Mouse (Mus musculus) embryonic facial prominence, embryonic 11.5 days (tissue): Measurements from ENCODE around the gene Plekhm1. TPM values are rescaled to one million over a fixed set of nuclear protein-coding genes. Genes with fewer than 3 reads are reported as not detected.
"Not testable (repeated sequence)": the region's sequence is repeated elsewhere in the genome, so short reads cannot be mapped to it uniquely, and the experiment has no call there.

Experiments used
- ATAC-seq: fragments of 200-750 bp; cut with Nextera tagmentation; replicated peaks from 2 replicates; pipeline ENCODE4 v1.8.0; 2017; ENCODE audit warnings: low read depth; ENCODE audit not compliant: insufficient number of reproducible peaks, low FRiP score, low TSS enrichment
- DNase-seq: peaks from one replicate; pipeline ENCODE4 v3.0.0-alpha.2; 2015; ENCODE audit warnings: low spot score
- H3K27ac ChIP-seq: fragments of 300-500 bp; sonication (generic); replicated peaks from 2 replicates; pipeline ENCODE4 v1.5.1; 2014; ENCODE audit warnings: mild to moderate bottlenecking, low read depth, low read length, control low read depth
- H3K27me3 ChIP-seq: fragments of 300-500 bp; sonication (generic); 2 replicates; pipeline ENCODE4 v1.6.1; 2014; ENCODE audit warnings: mild to moderate bottlenecking, low read length, moderate library complexity, mixed read lengths; ENCODE audit not compliant: control insufficient read depth, insufficient read depth
- H3K36me3 ChIP-seq: fragments of 300-500 bp; sonication (generic); replicated peaks from 2 replicates; pipeline ENCODE4 v1.6.1; 2014; ENCODE audit warnings: low read depth, mild to moderate bottlenecking, low read length, moderate library complexity, mixed read lengths; ENCODE audit not compliant: control insufficient read depth, insufficient read depth
- H3K4me1 ChIP-seq: fragments of 300-500 bp; sonication (generic); 2 replicates; pipeline ENCODE4 v1.6.1; 2014; ENCODE audit warnings: low read length, mixed read lengths; ENCODE audit not compliant: control insufficient read depth, insufficient read depth
- H3K4me2 ChIP-seq: fragments of 300-500 bp; sonication (generic); 2 replicates; pipeline ENCODE4 v1.6.1; 2014; ENCODE audit warnings: low read depth, mild to moderate bottlenecking, control low read depth, low read length, moderate library complexity
- H3K4me3 ChIP-seq: fragments of 300-500 bp; sonication (generic); 2 replicates; pipeline ENCODE4 v1.5.1; 2014; ENCODE audit warnings: low read depth, low read length, control low read depth
- H3K9ac ChIP-seq: fragments of 300-500 bp; sonication (generic); replicated peaks from 2 replicates; pipeline ENCODE4 v1.6.1; 2014; ENCODE audit warnings: mild to moderate bottlenecking, control low read depth, low read length
- H3K9me3 ChIP-seq: fragments of 300-500 bp; sonication (generic); replicated peaks from 2 replicates; pipeline ENCODE4 v1.6.1; 2016; ENCODE audit warnings: mild to moderate bottlenecking, low read length, inconsistent platforms, mixed read lengths; ENCODE audit not compliant: control insufficient read depth
- WGBS: fragments of 180-500 bp; shearing (Covaris S2); extraction: QIAGEN DNeasy Blood & Tissue Kit; methylation state at CpG from one replicate; pipeline ENCODE4 v1.1.7; 2014; 5-methylcytosine and 5-hydroxymethylcytosine counted together
- polyA plus RNA-seq: library from polyadenylated mRNA; unstranded; fragments of >200 nt; fragmentation: Nextera tagmentation; extraction: Ambion mirVana; gene quantifications from 2 replicates; pipeline ENCODE4 v1.2.1, GENCODE M21; 2014

Gene Plekhm1
- polyA plus RNA-seq, 1 experiment from 2014 or later: 5.2 TPM

GRCm38 (mm10) chr11:103413516-103413915 lies 1.0 kb upstream of the Plekhm1 start:
- ATAC-seq: no peak
- H3K4me2 ChIP-seq: no peak overlapping the region
- no peaks in the 10 kb centered on the region for H3K9me3 ChIP-seq
- no peak overlapping the region for H3K9ac ChIP-seq
- DNase-seq: no peak
- WGBS: 86% methylated on average over 1 of the region's 1 CpGs
- H3K4me3 ChIP-seq: no peak overlapping the region
- no peaks in the 10 kb centered on the region for H3K27me3 ChIP-seq
- H3K27ac ChIP-seq: no peak overlapping the region
- H3K4me1 ChIP-seq: no peaks in the 10 kb centered on the region
- no peaks in the 10 kb centered on the region for H3K36me3 ChIP-seq

- H3K27ac ChIP-seq: no peak overlapping the region
- no peaks in the 10 kb centered on the region for H3K9me3 ChIP-seq
- no peaks in the 10 kb centered on the region for H3K27me3 ChIP-seq
- H3K4me1 ChIP-seq: no peaks in the 10 kb centered on the region
- peak overlapping the region; percentile 81 for H3K4me3 ChIP-seq
- H3K4me2 ChIP-seq: peak overlapping the region; percentile 87
- DNase-seq (no peak), ATAC-seq (no peak; the same call in 1 of the 2 replicates)
- H3K36me3 ChIP-seq: no peaks in the 10 kb centered on the region
- peak overlapping the region; percentile 77 for H3K9ac ChIP-seq
- 2% methylated on average over 14 of the region's 14 CpGs for WGBS
These were observed 500 bp upstream of the Plekhm1 start for GRCm38 (mm10) chr11:103412950-103413423.

GRCm38 (mm10) chr11:103411301-103411700 lies 1.2 kb downstream of the Plekhm1 start:
- no peak for DNase-seq
- Histone ChIP-seq H3K36me3 (no peaks in the 10 kb centered on the region), H3K4me2 (no peak overlapping the region), H3K9me3 (no peaks in the 10 kb centered on the region), H3K27ac (no peak overlapping the region), H3K4me1 (no peaks in the 10 kb centered on the region), H3K9ac (no peak overlapping the region; the same call in 1 of the 2 replicates), H3K4me3 (no peak overlapping the region), H3K27me3 (no peaks in the 10 kb centered on the region)
- 68% methylated on average over 1 of the region's 1 CpGs for WGBS
- no peak for ATAC-seq

- WGBS: 89% methylated on average over 13 of the region's 13 CpGs
- Histone ChIP-seq H3K27ac (no peak overlapping the region), H3K4me2 (no peak overlapping the region), H3K4me3 (no peak overlapping the region), H3K9me3 (no peaks in the 10 kb centered on the region), H3K9ac (no peak overlapping the region), H3K4me1 (no peaks in the 10 kb centered on the region), H3K36me3 (no peaks in the 10 kb centered on the region), H3K27me3 (no peaks in the 10 kb centered on the region)
- DNase-seq (no peak), ATAC-seq (no peak)
These were observed 3.6 kb downstream of the Plekhm1 start for GRCm38 (mm10) chr11:103408880-103409279.

- H3K36me3 ChIP-seq, H3K27ac ChIP-seq, H3K4me1 ChIP-seq, H3K9me3 ChIP-seq, H3K4me2 ChIP-seq, H3K9ac ChIP-seq, H3K27me3 ChIP-seq, ATAC-seq, H3K4me3 ChIP-seq, DNase-seq: not testable (repeated sequence)
- WGBS: 68% methylated on average over 5 of the region's 5 CpGs
These were observed 5.4 kb downstream of the Plekhm1 start for GRCm38 (mm10) chr11:103407136-103407535.

GRCm38 (mm10) chr11:103406551-103406950 lies 5.9 kb downstream of the Plekhm1 start:
- Histone ChIP-seq H3K9ac (no peak overlapping the region), H3K9me3 (no peaks in the 10 kb centered on the region), H3K36me3 (no peaks in the 10 kb centered on the region), H3K4me1 (no peaks in the 10 kb centered on the region), H3K27ac (no peak overlapping the region), H3K4me3 (no peak overlapping the region), H3K27me3 (no peaks in the 10 kb centered on the region), H3K4me2 (no peak overlapping the region)
- DNase-seq (no peak), ATAC-seq (no peak)
- WGBS: 72% methylated on average over 7 of the region's 7 CpGs

- 87% methylated on average over 1 of the region's 1 CpGs for WGBS
- Histone ChIP-seq H3K36me3 (no peaks in the 10 kb centered on the region), H3K4me3 (no peak overlapping the region), H3K27ac (no peak overlapping the region), H3K27me3 (no peaks in the 10 kb centered on the region), H3K9me3 (no peaks in the 10 kb centered on the region), H3K4me1 (no peaks in the 10 kb centered on the region), H3K9ac (no peak overlapping the region), H3K4me2 (no peak overlapping the region)
- ATAC-seq (no peak), DNase-seq (no peak)
These were observed 6.7 kb downstream of the Plekhm1 start for GRCm38 (mm10) chr11:103405814-103406213.

GRCm38 (mm10) chr11:103404618-103405017 lies 7.9 kb downstream of the Plekhm1 start:
- no peaks in the 10 kb centered on the region for H3K4me1 ChIP-seq
- H3K27ac ChIP-seq: no peak overlapping the region
- H3K4me2 ChIP-seq: no peak overlapping the region
- no peaks in the 10 kb centered on the region for H3K27me3 ChIP-seq
- H3K36me3 ChIP-seq: no peaks in the 10 kb centered on the region
- no peak overlapping the region for H3K9ac ChIP-seq
- ATAC-seq (no peak), DNase-seq (no peak)
- no peaks in the 10 kb centered on the region for H3K9me3 ChIP-seq
- H3K4me3 ChIP-seq: no peak overlapping the region
